In genomic region chr4:152153771-152154177, GRCm38 (mm10) we compare ENCODE assay signal across 8 mouse cellular contexts. TPM values are rescaled to one million over a fixed set of nuclear protein-coding genes. Genes with fewer than 3 reads are reported as not detected.
DNase-seq lines count a peak whose midpoint lies in the region; ATAC-seq and TF ChIP-seq lines count a peak whose summit lies in the region.

No protein-coding gene starts in this region.

- peaks cover 0 to 21% of the 10 kb centered on the region in 2 experiments; a peak in 2 of 4 replicates for H3K36me3 ChIP-seq in MEL (ENCODE audit: control insufficient read depth in 1 of 2, insufficient read depth in 2 of 2, low read length in 2 of 2)
- H3K36me3 ChIP-seq in hindbrain, embryonic 11.5 days (ENCODE audit: control insufficient read depth, insufficient read depth, low read length) = no peaks in the 10 kb centered on the region

- WGBS in hindbrain, embryonic 11.5 days = 2% methylated on average over 23 of the region's 23 CpGs

- H3K9me3 ChIP-seq in MEL (replicated peaks; ENCODE audit: insufficient read depth, low read length) = no peaks in the 10 kb centered on the region
- H3K9me3 ChIP-seq in hindbrain, embryonic 11.5 days (ENCODE audit: control insufficient read depth, low read length) = no peaks in the 10 kb centered on the region

- TF ChIP-seq POLR2A in MEL (IDR thresholded peaks at IDR 0.05; ENCODE audit: control insufficient read depth in 1 of 2, insufficient read depth in 1 of 2, low read depth in 1 of 2, low read length in 2 of 2, poor library complexity in 1 of 2) = peak; percentile 24 to 68; a peak in 2 of 4 replicates

- TF ChIP-seq CTCF in MEL (IDR thresholded peaks at IDR 0.05 in 2 of 3, conservative IDR thresholded peaks at IDR 0.05 in 1 of 3; ENCODE audit: control insufficient read depth in 1 of 3, insufficient read depth in 1 of 3, low read depth in 2 of 3, low read length in 3 of 3, poor library complexity in 1 of 3, severe bottlenecking in 1 of 3) = peak; percentile 91 to 98 (median 94)

- peak; percentile 37 for TF ChIP-seq RAD21 in MEL (IDR thresholded peaks at IDR 0.05; ENCODE audit: low read depth, low read length)

- H3K4me2 ChIP-seq in hindbrain, embryonic 11.5 days (replicated peaks; ENCODE audit: low read depth, low read length) = 0 out of 2 replicates have a peak overlapping the region, but pooled peaks have one; percentile 15

- 0 out of 2 replicates have a peak, but pooled peaks have one; percentile 20 for ATAC-seq in hindbrain, embryonic 11.5 days (ENCODE audit: low FRiP score)

- peak overlapping the region; percentile 82 for H3K27ac ChIP-seq in MEL (ENCODE audit: control insufficient read depth, low read depth, low read length)
- no peak overlapping the region for H3K27ac ChIP-seq in hindbrain, embryonic 11.5 days (ENCODE audit: low read depth, low read length)

- peak overlapping the region; percentile 65 for H3K9ac ChIP-seq in MEL (ENCODE audit: control insufficient read depth, low read depth, low read length, poor library complexity, severe bottlenecking)
- no peak overlapping the region for H3K9ac ChIP-seq in hindbrain, embryonic 11.5 days (ENCODE audit: low read depth, low read length)

- no peaks in the 10 kb centered on the region; the same call in 1 of the 2 replicates for H3K79me2 ChIP-seq in MEL (ENCODE audit: control insufficient read depth, insufficient read depth, low read length, poor library complexity)

- peak; percentile 97 for DNase-seq in MEL (ENCODE audit: low read depth, low spot score)
- peak; percentile 76 for DNase-seq in c-Kit-positive CD71-positive TER-119-positive erythroid progenitor cells, embryonic 14.5 days (ENCODE audit: low spot score)
- DNase-seq in forelimb bud, embryonic 11.5 days (ENCODE audit: low read depth, low spot score) = peak; percentile 87
- DNase-seq in hindbrain, embryonic 11.5 days (ENCODE audit: low spot score) = peak; percentile 91
- DNase-seq in layer of hippocampus, postnatal 36 days = peak; percentile 66 to 80
- DNase-seq in lung, postnatal 36 days = peak; percentile 94
- peak; percentile 77 to 80 for DNase-seq in right cerebral cortex, adult 2 months (ENCODE audit: low spot score in 2 of 2)
- DNase-seq in urinary bladder, postnatal 10 days (ENCODE audit: low spot score) = peak; percentile 59

- TF ChIP-seq EP300 in MEL (IDR thresholded peaks at IDR 0.05; ENCODE audit: low read depth in 1 of 2, low read length in 2 of 2) = peak in 1 of 2 experiments; percentile 36; a peak in 2 of 4 replicates

- no peaks in the 10 kb centered on the region for H3K27me3 ChIP-seq in MEL (ENCODE audit: control insufficient read depth in 1 of 2, insufficient read depth in 2 of 2, low read length in 2 of 2)
- H3K27me3 ChIP-seq in hindbrain, embryonic 11.5 days (ENCODE audit: control insufficient read depth, insufficient read depth, low read length) = peaks cover 59% of the 10 kb centered on the region

- H3K4me3 ChIP-seq in MEL (ENCODE audit: control insufficient read depth in 1 of 2, insufficient read depth in 1 of 2, low read depth in 2 of 2, low read length in 2 of 2) = peak overlapping the region; percentile 43 to 47
- no peak overlapping the region for H3K4me3 ChIP-seq in hindbrain, embryonic 11.5 days (ENCODE audit: low read depth, low read length)

- H3K4me1 ChIP-seq in MEL (ENCODE audit: control insufficient read depth in 1 of 2, insufficient read depth in 2 of 2, low read length in 2 of 2) = peaks cover 0 to 40% of the 10 kb centered on the region in 2 experiments; a peak in 2 of 4 replicates
- peaks cover 14% of the 10 kb centered on the region for H3K4me1 ChIP-seq in hindbrain, embryonic 11.5 days (replicated peaks; ENCODE audit: control insufficient read depth, insufficient read depth, low read length)

TF ChIP-seq in MEL, 35 proteins besides CTCF, POLR2A, EP300 and RAD21 (continues in another document):
- TF ChIP-seq MXI1 (IDR thresholded peaks at IDR 0.05; ENCODE audit: low read depth, low read length) (peak; percentile 81), USF1 (IDR thresholded peaks at IDR 0.05; ENCODE audit: low read depth, low read length) (no peak), HCFC1 (IDR thresholded peaks at IDR 0.05; ENCODE audit: low read depth, low read length) (peak; percentile 89), ZNF384 (IDR thresholded peaks at IDR 0.05; ENCODE audit: low read depth, low read length) (no peak), TBP (IDR thresholded peaks at IDR 0.05; ENCODE audit: low read depth, low read length) (peak; percentile 97), MAX (IDR thresholded peaks at IDR 0.05; ENCODE audit: low read length) (peak; percentile 97), USF2 (IDR thresholded peaks at IDR 0.05; ENCODE audit: borderline replicate concordance in 1 of 2, insufficient read depth in 1 of 2, low read depth in 1 of 2, low read length in 2 of 2) (no peak), MAZ (IDR thresholded peaks at IDR 0.05; ENCODE audit: low read depth, low read length) (no peak), POLR2AphosphoS2 (IDR thresholded peaks at IDR 0.05; ENCODE audit: low read length) (0 out of 2 replicates have a peak, but pooled peaks have one; percentile 29), GATA1 (IDR thresholded peaks at IDR 0.05; ENCODE audit: low read depth, low read length) (0 out of 2 replicates have a peak, but pooled peaks have one; percentile 30), MEF2A (IDR thresholded peaks at IDR 0.05; ENCODE audit: extremely low read depth, insufficient replicate concordance, low read depth, low read length, poor library complexity, severe bottlenecking) (no peak), GABPA (IDR thresholded peaks at IDR 0.05; ENCODE audit: low read depth, low read length) (no peak), NELFE (IDR thresholded peaks at IDR 0.05; ENCODE audit: low read depth, low read length) (0 out of 2 replicates have a peak, but pooled peaks have one; percentile 62), MYB (IDR thresholded peaks at IDR 0.05; ENCODE audit: low read depth, low read length) (no peak), MYC (IDR thresholded peaks at IDR 0.05; ENCODE audit: low read depth, low read length) (peak; percentile 93), SMC3 (IDR thresholded peaks at IDR 0.05; ENCODE audit: low read depth, low read length) (peak; percentile 53), TAL1 (IDR thresholded peaks at IDR 0.05; ENCODE audit: low read length) (no peak), RCOR1 (IDR thresholded peaks at IDR 0.05; ENCODE audit: low read depth, low read length) (no peak; the same call in 1 of the 2 replicates), MAFK (IDR thresholded peaks at IDR 0.05; ENCODE audit: borderline replicate concordance, low read depth, low read length) (no peak), ZMIZ1 (IDR thresholded peaks at IDR 0.05; ENCODE audit: low read depth, low read length) (0 out of 2 replicates have a peak, but pooled peaks have one; percentile 33), ZC3H11A (IDR thresholded peaks at IDR 0.05; ENCODE audit: low read depth, low read length) (no peak), SIN3A (IDR thresholded peaks at IDR 0.05; ENCODE audit: low read length) (peak; percentile 92; the same call in 1 of the 2 replicates), TCF12 (IDR thresholded peaks at IDR 0.05; ENCODE audit: low read depth, low read length) (peak; percentile 41; the same call in 1 of the 2 replicates), ELF1 (IDR thresholded peaks at IDR 0.05; ENCODE audit: low read depth, low read length) (peak; percentile 84), E2F4 (IDR thresholded peaks at IDR 0.05; ENCODE audit: borderline replicate concordance, low read depth, low read length) (peak; percentile 84), UBTF (IDR thresholded peaks at IDR 0.05; ENCODE audit: borderline replicate concordance, insufficient read depth, low read depth, low read length) (0 out of 2 replicates have a peak, but pooled peaks have one; percentile 93), JUND (IDR thresholded peaks at IDR 0.05; ENCODE audit: low read depth, low read length) (peak; percentile 38; the same call in 1 of the 2 replicates), CHD2 (IDR thresholded peaks at IDR 0.05; ENCODE audit: low read length) (no peak), POLR2AphosphoS5 (IDR thresholded peaks at IDR 0.05; ENCODE audit: borderline replicate concordance, low read depth, low read length) (0 out of 2 replicates have a peak, but pooled peaks have one; percentile 16), ETS1 (IDR thresholded peaks at IDR 0.05; ENCODE audit: low read depth, low read length) (peak; percentile 54; the same call in 1 of the 2 replicates), NRF1 (IDR thresholded peaks at IDR 0.05; ENCODE audit: insufficient read depth, low read depth, low read length, poor library complexity, severe bottlenecking) (peak; percentile 40; the same call in 1 of the 2 replicates), CHD1 (IDR thresholded peaks at IDR 0.05; ENCODE audit: low read depth, low read length) (no peak)

RNA-seq across cellular contexts. Expression of gene Espn, which starts 1.6 kb away (rescaled TPM):
- total RNA-seq in MEL (2012; rRNA removed) = 4.5 and 5.0 TPM in 2 replicates
- polyA plus RNA-seq in MEL (2012; ENCODE audit: insufficient read depth in 1 of 2, insufficient read length in 2 of 2, low read depth in 1 of 2, low replicate concordance in 2 of 2, missing spikeins in 1 of 2) = 10 to 100 TPM in 1 of 2 experiments, not detected in 1; 19.6 TPM
- 1.4 and 2.0 TPM in 2 replicates for polyA plus RNA-seq in hindbrain, embryonic 11.5 days (2014; fragmentation: Nextera tagmentation; extraction: Ambion mirVana)
- 1 to 10 TPM; 1.4 to 1.5 TPM for total RNA-seq in layer of hippocampus, postnatal 36 days (2021)

RNA-seq across cellular contexts. Expression of gene Hes2, which starts 4.9 kb away (rescaled TPM):
- 0.20 TPM in 1 of 2 replicates, not detected in the other for total RNA-seq in MEL (2012; rRNA removed)
- polyA plus RNA-seq in MEL (2012; ENCODE audit: insufficient read depth in 1 of 2, insufficient read length in 2 of 2, low read depth in 1 of 2, low replicate concordance in 2 of 2, missing spikeins in 1 of 2) = under 1 TPM in 1 of 2 experiments, not detected in 1; 0.28 TPM
- polyA plus RNA-seq in hindbrain, embryonic 11.5 days (2014; fragmentation: Nextera tagmentation; extraction: Ambion mirVana) = 2.7 and 4.3 TPM in 2 replicates
- total RNA-seq in layer of hippocampus, postnatal 36 days (2021) = not detected

RNA-seq across cellular contexts. Expression of gene Acot7, which starts 24.2 kb away (rescaled TPM):
- 81.8 and 92.7 TPM in 2 replicates for total RNA-seq in MEL (2012; rRNA removed)
- polyA plus RNA-seq in MEL (2012; ENCODE audit: insufficient read depth in 1 of 2, insufficient read length in 2 of 2, low read depth in 1 of 2, low replicate concordance in 2 of 2, missing spikeins in 1 of 2) = 100 to 1,000 TPM in 1 of 2 experiments, not detected in 1; 127 TPM
- polyA plus RNA-seq in hindbrain, embryonic 11.5 days (2014; fragmentation: Nextera tagmentation; extraction: Ambion mirVana) = 116 and 125 TPM in 2 replicates
- total RNA-seq in layer of hippocampus, postnatal 36 days (2021) = 100 to 1,000 TPM; 331 to 345 TPM

RNA-seq across cellular contexts. Expression of gene Tnfrsf25, which starts 38.0 kb away (rescaled TPM):
- 0.49 and 1.1 TPM in 2 replicates for total RNA-seq in MEL (2012; rRNA removed)
- polyA plus RNA-seq in MEL (2012; ENCODE audit: insufficient read depth in 1 of 2, insufficient read length in 2 of 2, low read depth in 1 of 2, low replicate concordance in 2 of 2, missing spikeins in 1 of 2) = under 1 TPM in 1 of 2 experiments, not detected in 1; 0.97 TPM
- polyA plus RNA-seq in hindbrain, embryonic 11.5 days (2014; fragmentation: Nextera tagmentation; extraction: Ambion mirVana) = 0.18 and 0.28 TPM in 2 replicates
- total RNA-seq in layer of hippocampus, postnatal 36 days (2021) = 10 to 100 TPM; 46.5 to 65.3 TPM
